In the genomic region with DNA sequence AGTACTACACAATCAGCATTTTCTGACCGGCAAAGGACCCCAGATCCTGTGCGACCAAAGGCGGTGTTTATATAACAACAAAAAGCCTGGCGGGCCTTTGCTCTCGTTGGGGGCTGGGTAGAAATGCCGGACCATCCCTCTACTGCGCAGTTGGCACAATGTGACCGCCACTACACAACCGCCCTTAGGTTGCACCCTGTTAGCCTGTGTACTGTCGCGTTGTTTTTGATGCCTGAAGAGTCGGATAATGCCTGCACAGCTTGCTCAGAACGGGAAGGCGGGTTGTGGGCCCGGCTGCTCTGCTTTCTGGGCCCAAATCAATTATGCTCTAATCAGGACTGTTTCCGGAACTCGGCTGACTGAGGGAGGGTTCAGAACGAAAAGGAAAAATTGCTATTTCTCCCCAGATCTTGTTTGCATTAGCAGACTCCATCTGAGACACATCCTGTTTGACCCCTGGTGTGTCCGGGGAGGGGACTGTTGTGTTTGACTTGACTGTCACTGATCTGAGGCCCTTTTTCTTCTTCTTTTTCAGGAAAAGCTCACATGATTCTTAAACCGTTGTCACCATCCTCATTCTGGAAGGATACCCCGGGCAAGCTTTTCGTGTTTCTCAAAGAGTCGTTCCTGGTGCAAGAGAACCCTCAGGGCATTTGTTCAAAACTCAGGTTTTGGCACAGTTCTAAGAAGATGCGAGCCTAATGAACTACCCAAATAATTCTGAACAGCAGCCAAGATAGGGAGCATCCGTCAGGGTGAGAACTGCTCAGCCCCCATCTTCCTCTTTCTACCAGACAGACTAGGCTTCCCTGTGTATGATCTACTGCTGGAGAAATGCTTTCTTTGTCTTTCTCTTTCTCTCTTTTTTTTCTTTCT, we compare ENCODE assay signal across 7 mouse cellular contexts. TPM values are rescaled to one million over a fixed set of nuclear protein-coding genes. Genes with fewer than 3 reads are reported as not detected.
DNase-seq lines count a peak whose midpoint lies in the region; ATAC-seq lines count a peak whose summit lies in the region.

No protein-coding gene starts in this region.

- H3K4me2 ChIP-seq in heart, embryonic 15.5 days, result peak overlapping the region; percentile 47
- peak overlapping the region; percentile 37 for H3K4me2 ChIP-seq in midbrain, embryonic 13.5 days (replicated peaks)

- H3K4me3 ChIP-seq in heart, embryonic 15.5 days, result 0 out of 2 replicates have a peak overlapping the region, but pooled peaks have one; percentile 2
- H3K4me3 ChIP-seq in midbrain, embryonic 13.5 days (replicated peaks), result no peak overlapping the region

- no peaks in the 10 kb centered on the region for H3K36me3 ChIP-seq in heart, embryonic 15.5 days
- H3K36me3 ChIP-seq in midbrain, embryonic 13.5 days, result no peaks in the 10 kb centered on the region

- WGBS in heart, embryonic 15.5 days, result 36% methylated on average over 25 of the region's 25 CpGs
- 36% methylated on average over 25 of the region's 25 CpGs for WGBS in midbrain, embryonic 13.5 days

- H3K27me3 ChIP-seq in heart, embryonic 15.5 days, result no peaks in the 10 kb centered on the region
- H3K27me3 ChIP-seq in midbrain, embryonic 13.5 days, result no peaks in the 10 kb centered on the region; the same call in 1 of the 2 replicates

- H3K4me1 ChIP-seq in heart, embryonic 15.5 days (replicated peaks), result peaks cover 10% of the 10 kb centered on the region
- H3K4me1 ChIP-seq in midbrain, embryonic 13.5 days (replicated peaks), result peaks cover 15% of the 10 kb centered on the region

- H3K9ac ChIP-seq in heart, embryonic 15.5 days, result no peak overlapping the region
- H3K9ac ChIP-seq in midbrain, embryonic 13.5 days (replicated peaks), result no peak overlapping the region

- peak; percentile 73 for ATAC-seq in heart, embryonic 15.5 days (replicated peaks; ENCODE audit: insufficient number of reproducible peaks, insufficient read depth, low FRiP score, low read depth)
- peak; percentile 72; the same call in 1 of the 2 replicates for ATAC-seq in midbrain, embryonic 13.5 days

- peak overlapping the region; percentile 82 for H3K27ac ChIP-seq in heart, embryonic 15.5 days
- peak overlapping the region; percentile 39 for H3K27ac ChIP-seq in midbrain, embryonic 13.5 days

- DNase-seq in MEL-GATA-1-ER (ENCODE audit: extremely low read depth, low read depth), result peak; percentile 57
- peak; percentile 58 for DNase-seq in embryo, embryonic 10 days (ENCODE audit: low spot score)
- DNase-seq in kidney, postnatal 36 days, result peak; percentile 23 to 36
- DNase-seq in urinary bladder, postnatal 36 days (ENCODE audit: low spot score in 2 of 2), result no peak
- DNase-seq in thymus, postnatal 25 days, result no peak

- no peaks in the 10 kb centered on the region for H3K9me3 ChIP-seq in heart, embryonic 15.5 days (replicated peaks)
- no peaks in the 10 kb centered on the region for H3K9me3 ChIP-seq in midbrain, embryonic 13.5 days

RNA-seq across cellular contexts. Expression of a gene that starts 47.5 kb away (rescaled TPM):
- 128 and 135 TPM in 2 replicates for polyA plus RNA-seq in heart, embryonic 15.5 days (2015; fragmentation: Nextera tagmentation; extraction: Ambion mirVana)
- polyA plus RNA-seq in midbrain, embryonic 13.5 days (2015; fragmentation: Nextera tagmentation; extraction: Ambion mirVana), result 121 and 129 TPM in 2 replicates

RNA-seq across cellular contexts. Expression of a gene that starts 52.7 kb away (rescaled TPM):
- polyA plus RNA-seq in heart, embryonic 15.5 days (2015; fragmentation: Nextera tagmentation; extraction: Ambion mirVana), result 112 and 118 TPM in 2 replicates
- 25.1 and 27.1 TPM in 2 replicates for polyA plus RNA-seq in midbrain, embryonic 13.5 days (2015; fragmentation: Nextera tagmentation; extraction: Ambion mirVana)

Comparison
In these comparisons a context has a peak if more than half of its experiments do, and no peak if none do; other contexts are left out.
1. DNase-seq: peak in MEL-GATA-1-ER (single experiment), embryo, embryonic 10 days (single experiment) and kidney, postnatal 36 days (2 of 2); none in urinary bladder, postnatal 36 days (0 of 2) and thymus, postnatal 25 days (single experiment).